Mouse (Mus musculus) embryonic facial prominence, embryonic 13.5 days (tissue): ENCODE results near the gene Gclc. TPM values are rescaled to one million over a fixed set of nuclear protein-coding genes. Genes with fewer than 3 reads are reported as not detected.
A peak's percentile ranks its signal among the peaks of the same experiment; 100 is the strongest.

Experiments
- ATAC-seq: fragments of 200-750 bp; cut with Nextera tagmentation; 2 replicates; pipeline ENCODE4 v1.8.0; 2017; ENCODE audit warnings: low read depth; ENCODE audit not compliant: insufficient number of reproducible peaks, insufficient read depth, low FRiP score, low TSS enrichment
- H3K27ac ChIP-seq: fragments of 300-500 bp; sonication (generic); 2 replicates; pipeline ENCODE4 v1.5.1; 2015; ENCODE audit warnings: moderate library complexity, mild to moderate bottlenecking, inconsistent platforms
- H3K27me3 ChIP-seq: fragments of 300-500 bp; sonication (generic); 2 replicates; pipeline ENCODE4 v1.6.1; 2015; ENCODE audit warnings: mild to moderate bottlenecking, inconsistent platforms
- H3K36me3 ChIP-seq: fragments of 300-500 bp; sonication (generic); 2 replicates; pipeline ENCODE4 v1.6.1; 2015; ENCODE audit warnings: mild to moderate bottlenecking, inconsistent platforms
- H3K4me1 ChIP-seq: fragments of 300-500 bp; sonication (generic); 2 replicates; pipeline ENCODE4 v1.6.1; 2015; ENCODE audit warnings: inconsistent platforms
- H3K4me2 ChIP-seq: fragments of 300-500 bp; sonication (generic); 2 replicates; pipeline ENCODE4 v1.6.1; 2015; ENCODE audit warnings: moderate library complexity, mild to moderate bottlenecking, inconsistent platforms
- H3K4me3 ChIP-seq: fragments of 300-500 bp; sonication (generic); 2 replicates; pipeline ENCODE4 v1.5.1; 2015; ENCODE audit warnings: mild to moderate bottlenecking, inconsistent platforms
- H3K9ac ChIP-seq: fragments of 300-500 bp; sonication (generic); 2 replicates; pipeline ENCODE4 v1.6.1; 2015; ENCODE audit warnings: mild to moderate bottlenecking, inconsistent platforms
- H3K9me3 ChIP-seq: fragments of 300-500 bp; sonication (generic); 2 replicates; pipeline ENCODE4 v1.6.1; 2016; ENCODE audit warnings: inconsistent platforms
- WGBS: fragments of 180-500 bp; shearing (Covaris S2); methylation state at CpG from one replicate; pipeline ENCODE4 v1.1.7; 2015; ENCODE audit warnings: mixed read lengths; 5-methylcytosine and 5-hydroxymethylcytosine counted together
- polyA plus RNA-seq: library from polyadenylated mRNA; unstranded; fragments of >200 nt; fragmentation: Nextera tagmentation; extraction: Ambion mirVana; gene quantifications from 2 replicates; pipeline ENCODE4 v1.2.1, GENCODE M21; 2015

Gclc gene
- polyA plus RNA-seq, 1 experiment from 2014 or later = 14.7 TPM

GRCm38 (mm10) chr9:77750133-77751060 is 3.9 kb upstream of the Gclc start:
- Histone ChIP-seq H3K4me3 (peak overlapping the region; percentile 57), H3K4me1 (peaks cover 15% of the 10 kb centered on the region), H3K27ac (peak overlapping the region; percentile 90), H3K9me3 (no peaks in the 10 kb centered on the region), H3K9ac (peak overlapping the region; percentile 76), H3K27me3 (no peaks in the 10 kb centered on the region), H3K36me3 (no peaks in the 10 kb centered on the region), H3K4me2 (peak overlapping the region; percentile 68)
- under 1% methylated on average over 73 of the region's 79 CpGs for WGBS
- ATAC-seq = peak; percentile 83

- no peak for ATAC-seq
- Histone ChIP-seq H3K27me3 (no peaks in the 10 kb centered on the region), H3K9me3 (no peaks in the 10 kb centered on the region), H3K9ac (peak overlapping the region; percentile 76), H3K4me1 (peaks cover 18% of the 10 kb centered on the region), H3K4me3 (peak overlapping the region; percentile 57), H3K36me3 (no peaks in the 10 kb centered on the region), H3K27ac (peak overlapping the region; percentile 90), H3K4me2 (peak overlapping the region; percentile 68)
- WGBS = under 1% methylated on average over 12 of the region's 12 CpGs
These were observed 3.2 kb upstream of the Gclc start for GRCm38 (mm10) chr9:77751091-77751521.

- ATAC-seq = peak; percentile 70
- Histone ChIP-seq H3K4me3 (peak overlapping the region; percentile 79), H3K27me3 (no peaks in the 10 kb centered on the region), H3K4me1 (peaks cover 28% of the 10 kb centered on the region), H3K4me2 (peak overlapping the region; percentile 88), H3K36me3 (no peaks in the 10 kb centered on the region), H3K9me3 (no peaks in the 10 kb centered on the region), H3K9ac (peak overlapping the region; percentile 85), H3K27ac (peak overlapping the region; percentile 68)
- WGBS = under 1% methylated on average over 52 of the region's 57 CpGs
These were observed 530 bp downstream of the Gclc start for GRCm38 (mm10) chr9:77754728-77755402.

- Histone ChIP-seq H3K4me2 (peak overlapping the region; percentile 88), H3K4me1 (peaks cover 24% of the 10 kb centered on the region), H3K36me3 (no peaks in the 10 kb centered on the region), H3K4me3 (peak overlapping the region; percentile 79), H3K27ac (no peak overlapping the region), H3K27me3 (no peaks in the 10 kb centered on the region), H3K9me3 (no peaks in the 10 kb centered on the region), H3K9ac (peak overlapping the region; percentile 85)
- no peak for ATAC-seq
- 15% methylated on average over 9 of the region's 9 CpGs for WGBS
These were observed 1.1 kb downstream of the Gclc start for GRCm38 (mm10) chr9:77755403-77755784.

GRCm38 (mm10) chr9:77756076-77756475 is 1.7 kb downstream of the Gclc start:
- Histone ChIP-seq H3K9me3 (no peaks in the 10 kb centered on the region), H3K9ac (no peak overlapping the region), H3K4me2 (peak overlapping the region; percentile 88), H3K27ac (no peak overlapping the region), H3K4me1 (peaks cover 23% of the 10 kb centered on the region), H3K36me3 (no peaks in the 10 kb centered on the region), H3K4me3 (peak overlapping the region; percentile 79), H3K27me3 (no peaks in the 10 kb centered on the region)
- 30% methylated on average over 9 of the region's 9 CpGs for WGBS
- ATAC-seq = no peak

- Histone ChIP-seq H3K27ac (no peak overlapping the region), H3K9me3 (no peaks in the 10 kb centered on the region), H3K36me3 (no peaks in the 10 kb centered on the region), H3K27me3 (no peaks in the 10 kb centered on the region), H3K9ac (no peak overlapping the region), H3K4me1 (peaks cover 19% of the 10 kb centered on the region; the same call in 1 of the 2 replicates), H3K4me2 (no peak overlapping the region), H3K4me3 (no peak overlapping the region)
- ATAC-seq = no peak
- WGBS = 82% methylated on average over 1 of the region's 1 CpGs
These were observed 3.0 kb downstream of the Gclc start for GRCm38 (mm10) chr9:77757331-77757730.

- 35% methylated on average over 8 of the region's 8 CpGs for WGBS
- no peak overlapping the region for H3K27ac ChIP-seq
These were observed 4.1 kb downstream of the Gclc start for GRCm38 (mm10) chr9:77758481-77758880.

GRCm38 (mm10) chr9:77759111-77759510 is 4.8 kb downstream of the Gclc start:
- Histone ChIP-seq H3K4me3 (no peak overlapping the region), H3K4me2 (no peak overlapping the region), H3K36me3 (peaks cover 11% of the 10 kb centered on the region), H3K27me3 (no peaks in the 10 kb centered on the region), H3K4me1 (peaks cover 19% of the 10 kb centered on the region; the same call in 1 of the 2 replicates), H3K27ac (no peak overlapping the region), H3K9me3 (no peaks in the 10 kb centered on the region), H3K9ac (no peak overlapping the region)
- WGBS = 58% methylated on average over 6 of the region's 6 CpGs
- ATAC-seq = no peak

More at GRCm38 (mm10) chr9:77758481-77758880, 4.1 kb downstream of the Gclc start:
- Histone ChIP-seq H3K4me3 (no peak overlapping the region), H3K4me1 (peaks cover 19% of the 10 kb centered on the region; the same call in 1 of the 2 replicates), H3K36me3 (peaks cover 5% of the 10 kb centered on the region), H3K9ac (0 out of 2 replicates have a peak overlapping the region, but pooled peaks have one; percentile 32), H3K27me3 (no peaks in the 10 kb centered on the region), H3K9me3 (no peaks in the 10 kb centered on the region), H3K4me2 (no peak overlapping the region)
- no peak for ATAC-seq

GRCm38 (mm10) chr9:77759756-77760155 is 5.4 kb downstream of the Gclc start:
- H3K27ac ChIP-seq = no peak overlapping the region
- 91% methylated on average over 6 of the region's 6 CpGs for WGBS
- H3K4me3 ChIP-seq = no peak overlapping the region
- no peaks in the 10 kb centered on the region for H3K9me3 ChIP-seq
- ATAC-seq = no peak
- no peak overlapping the region for H3K4me2 ChIP-seq
- H3K27me3 ChIP-seq = no peaks in the 10 kb centered on the region
- H3K9ac ChIP-seq = no peak overlapping the region
- peaks cover 19% of the 10 kb centered on the region; the same call in 1 of the 2 replicates for H3K4me1 ChIP-seq
- peaks cover 15% of the 10 kb centered on the region for H3K36me3 ChIP-seq

GRCm38 (mm10) chr9:77766218-77766617 is 11.9 kb downstream of the Gclc start:
- Histone ChIP-seq H3K9ac (no peak overlapping the region), H3K36me3 (peaks cover 21% of the 10 kb centered on the region), H3K27me3 (no peaks in the 10 kb centered on the region), H3K4me1 (no peaks in the 10 kb centered on the region), H3K9me3 (no peaks in the 10 kb centered on the region), H3K4me3 (no peak overlapping the region), H3K27ac (no peak overlapping the region), H3K4me2 (no peak overlapping the region)
- 87% methylated on average over 8 of the region's 8 CpGs for WGBS
- ATAC-seq = no peak

- Histone ChIP-seq H3K9ac (no peak overlapping the region), H3K27ac (no peak overlapping the region), H3K4me3 (no peak overlapping the region), H3K27me3 (no peaks in the 10 kb centered on the region), H3K9me3 (no peaks in the 10 kb centered on the region), H3K4me2 (no peak overlapping the region), H3K36me3 (peaks cover 21% of the 10 kb centered on the region), H3K4me1 (no peaks in the 10 kb centered on the region)
- ATAC-seq = no peak
- 68% methylated on average over 3 of the region's 3 CpGs for WGBS
These were observed 12.4 kb downstream of the Gclc start for GRCm38 (mm10) chr9:77766767-77767166.
